Mouse (Mus musculus) stomach, postnatal 0 days (tissue): ENCODE measurements around the gene Iqce. TPM values are rescaled to one million over a fixed set of nuclear protein-coding genes. Genes with fewer than 3 reads are reported as not detected.
A peak's percentile ranks its signal among the peaks of the same experiment; 100 is the strongest.

ENCODE experiments used
- ATAC-seq: fragments of 200-750 bp; cut with Nextera tagmentation; 2 replicates; pipeline ENCODE4 v1.8.0; 2017; ENCODE audit not compliant: low FRiP score, low TSS enrichment
- DNase-seq: peaks from one replicate; pipeline ENCODE4 v3.0.0-alpha.2; 2016; ENCODE audit warnings: low spot score
- H3K27ac ChIP-seq: fragments of 300-500 bp; sonication (generic); replicated peaks from 2 replicates; pipeline ENCODE4 v1.5.1; 2014; ENCODE audit warnings: mild to moderate bottlenecking, control low read depth
- H3K27me3 ChIP-seq: fragments of 300-500 bp; sonication (generic); 2 replicates; pipeline ENCODE4 v1.6.1; 2014; ENCODE audit warnings: low read length; ENCODE audit not compliant: control insufficient read depth, insufficient read depth
- H3K36me3 ChIP-seq: fragments of 300-500 bp; sonication (generic); 2 replicates; pipeline ENCODE4 v1.6.1; 2014; ENCODE audit warnings: low read length, mixed read lengths; ENCODE audit not compliant: control insufficient read depth, insufficient read depth
- H3K4me1 ChIP-seq: fragments of 300-500 bp; sonication (generic); replicated peaks from 2 replicates; pipeline ENCODE4 v1.6.1; 2014; ENCODE audit warnings: antibody characterized with exemption; ENCODE audit not compliant: control insufficient read depth, insufficient read depth
- H3K4me2 ChIP-seq: fragments of 300-500 bp; sonication (generic); replicated peaks from 2 replicates; pipeline ENCODE4 v1.6.1; 2014; ENCODE audit warnings: low read depth, mild to moderate bottlenecking, control low read depth, moderate library complexity
- H3K4me3 ChIP-seq: fragments of 300-500 bp; sonication (generic); 2 replicates; pipeline ENCODE4 v1.5.1; 2014; ENCODE audit warnings: low read depth, low read length, control low read depth
- H3K9ac ChIP-seq: fragments of 300-500 bp; sonication (generic); 2 replicates; pipeline ENCODE4 v1.6.1; 2014; ENCODE audit warnings: mild to moderate bottlenecking, low read length, control low read depth, mixed read lengths
- H3K9me3 ChIP-seq: fragments of 300-500 bp; sonication (generic); 2 replicates; pipeline ENCODE4 v1.6.1; 2016; ENCODE audit warnings: low read length; ENCODE audit not compliant: control insufficient read depth
- CTCF ChIP-seq: IDR thresholded peaks from 2 replicates; pipeline ENCODE4 v1.5.1; 2016; ENCODE audit warnings: antibody characterized with exemption, low read depth, mild to moderate bottlenecking, moderate library complexity
- EP300 ChIP-seq: optimal IDR thresholded peaks from 2 replicates; pipeline ENCODE3; 2016; ENCODE audit warnings: antibody characterized with exemption
- WGBS: fragments of 180-500 bp; shearing (Covaris S2); extraction: QIAGEN DNeasy Blood & Tissue Kit; methylation state at CpG from one replicate; pipeline ENCODE4 v1.1.7; 2014; 5-methylcytosine and 5-hydroxymethylcytosine counted together
- polyA plus RNA-seq: library from polyadenylated mRNA; unstranded; fragments of >200 nt; fragmentation: Nextera tagmentation; extraction: Ambion mirVana; gene quantifications from 2 replicates; pipeline ENCODE4 v1.2.1, GENCODE M21; 2015

Iqce gene
- polyA plus RNA-seq, 1 experiment from 2014 or later, result 6.0 TPM

- H3K27me3 ChIP-seq, result no peaks in the 10 kb centered on the region
- peaks cover 5% of the 10 kb centered on the region for H3K4me1 ChIP-seq
- peak within 1 kb of the TSS; percentile 71 for H3K4me2 ChIP-seq
- peak within 1 kb of the TSS; percentile 94 for H3K9ac ChIP-seq
- H3K4me3 ChIP-seq, result peak within 1 kb of the TSS; percentile 92
- DNase-seq, result no peak
- H3K27ac ChIP-seq, result peak within 1 kb of the TSS; percentile 36
- ATAC-seq, result no peak; the same call in 1 of the 2 replicates
- H3K9me3 ChIP-seq, result no peaks in the 10 kb centered on the region
- 0% methylated on average over 29 of the region's 62 CpGs for WGBS
- TF ChIP-seq EP300 (no peak), CTCF (peak; percentile 21)
- H3K36me3 ChIP-seq, result no peaks in the 10 kb centered on the region; the same call in 1 of the 2 replicates
Observed at GRCm38 (mm10) chr5:140648519-140649100, 53.6 kb downstream of the Iqce start, which contains the start of gene Ttyh3. Gene Ttyh3, minus strand, starts transcription at chr5:140649031.

DNA sequence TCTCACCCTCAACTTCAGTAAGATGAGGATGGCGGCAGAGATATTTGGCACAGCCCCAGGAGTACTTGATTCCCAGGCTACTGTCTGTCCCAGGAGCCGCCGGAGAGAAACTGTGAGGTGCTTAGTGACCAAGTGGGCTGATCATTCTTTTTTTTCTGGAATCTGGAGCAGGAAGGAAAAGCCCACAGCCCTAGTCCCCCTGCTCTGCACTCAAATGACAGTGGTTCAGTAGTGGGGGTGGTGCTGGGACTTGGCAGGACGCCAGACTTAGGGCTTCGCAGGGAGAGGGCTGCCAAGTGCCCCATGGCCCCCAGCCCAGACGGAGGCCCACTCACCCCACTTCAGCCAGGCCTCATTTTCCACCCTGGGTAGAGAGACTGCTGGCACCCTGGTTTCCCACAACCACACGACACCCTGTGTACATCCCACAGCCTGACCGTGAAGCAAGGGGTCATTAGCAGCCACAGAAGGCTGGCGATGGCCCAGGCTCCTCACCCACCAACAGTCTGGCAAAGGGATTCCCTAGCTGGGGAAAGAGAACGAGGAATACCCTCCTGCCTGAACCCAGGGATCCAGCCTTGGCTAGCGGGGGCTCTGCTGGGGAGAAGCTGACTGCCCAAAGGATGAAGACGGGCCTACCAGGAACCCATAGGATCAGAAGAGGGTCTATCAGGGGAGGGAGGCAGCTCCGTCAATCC, 54.2 kb downstream of the Iqce start:
- TF ChIP-seq EP300, result no peak
- TF ChIP-seq CTCF, result no peak
- Histone ChIP-seq H3K4me1 (peaks cover 5% of the 10 kb centered on the region), H3K36me3 (no peaks in the 10 kb centered on the region; the same call in 1 of the 2 replicates), H3K4me2 (peak overlapping the region; percentile 71), H3K4me3 (peak overlapping the region; percentile 92), H3K27me3 (no peaks in the 10 kb centered on the region), H3K27ac (peak overlapping the region; percentile 36), H3K9ac (peak overlapping the region; percentile 94), H3K9me3 (no peaks in the 10 kb centered on the region)
- ATAC-seq (no peak), DNase-seq (no peak)
- 1% methylated on average over 13 of the region's 13 CpGs for WGBS

GRCm38 (mm10) chr5:140647031-140647760, 55.0 kb downstream of the Iqce start:
- H3K27ac ChIP-seq, result no peak overlapping the region
- TF ChIP-seq CTCF, result no peak
- TF ChIP-seq EP300, result no peak
- H3K27me3 ChIP-seq, result no peaks in the 10 kb centered on the region

DNA sequence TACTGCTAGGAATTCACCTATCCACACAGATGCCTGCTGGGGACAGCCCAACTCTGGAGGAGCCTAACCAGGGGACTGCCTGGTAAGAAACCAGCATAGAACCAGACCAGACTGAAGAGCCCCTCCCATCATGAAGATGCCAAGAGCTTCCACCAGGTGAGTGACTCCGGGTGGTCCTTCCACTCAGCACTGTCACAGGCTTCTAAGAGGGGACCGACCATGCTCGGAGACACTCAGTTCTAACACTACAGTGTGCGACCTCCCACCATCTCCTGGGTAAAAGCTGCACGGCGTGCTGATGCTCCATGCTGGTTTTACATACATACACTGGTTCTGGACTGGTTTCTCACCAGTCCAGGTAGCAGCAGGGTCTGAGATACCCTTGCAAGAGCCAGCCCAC, 56.0 kb downstream of the Iqce start:
- DNase-seq, result no peak
- WGBS, result 86% methylated on average over 6 of the region's 6 CpGs
- no peak overlapping the region for H3K4me3 ChIP-seq

More at GRCm38 (mm10) chr5:140647031-140647760, 55.0 kb downstream of the Iqce start:
- DNase-seq (no peak), ATAC-seq (no peak)
- H3K9me3 ChIP-seq, result no peaks in the 10 kb centered on the region
- H3K4me1 ChIP-seq, result peaks cover 5% of the 10 kb centered on the region
- peak overlapping the region; percentile 94 for H3K9ac ChIP-seq
- peak overlapping the region; percentile 71 for H3K4me2 ChIP-seq
- 55% methylated on average over 13 of the region's 13 CpGs for WGBS
- H3K4me3 ChIP-seq, result peak overlapping the region; percentile 92
- H3K36me3 ChIP-seq, result no peaks in the 10 kb centered on the region; the same call in 1 of the 2 replicates

DNA sequence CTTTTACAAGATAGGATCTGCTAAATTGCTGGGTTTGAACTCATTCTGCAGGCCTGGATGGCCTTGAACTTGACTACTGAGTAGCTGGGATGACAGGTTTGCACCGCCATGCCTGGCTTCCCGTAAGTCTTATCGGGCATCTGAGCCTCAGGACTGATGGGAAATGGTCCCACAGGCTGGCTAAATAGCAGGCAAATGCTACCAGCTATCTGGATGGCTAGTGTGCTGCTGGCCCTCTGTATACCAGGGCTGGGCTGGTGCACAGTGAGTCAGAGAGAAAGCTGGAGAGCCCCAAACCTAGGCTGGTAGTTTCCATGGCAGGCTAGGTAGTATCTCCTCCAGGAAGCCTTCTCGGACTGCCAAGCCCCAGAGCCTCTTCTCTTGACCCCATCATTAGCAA, 56.7 kb downstream of the Iqce start:
- H3K4me2 ChIP-seq, result no peak overlapping the region
- no peak overlapping the region; the same call in 1 of the 2 replicates for H3K27ac ChIP-seq

More for the DNA sequence above, 56.0 kb downstream of the Iqce start:
- Histone ChIP-seq H3K9me3 (no peaks in the 10 kb centered on the region), H3K27me3 (no peaks in the 10 kb centered on the region), H3K36me3 (no peaks in the 10 kb centered on the region; the same call in 1 of the 2 replicates), H3K9ac (no peak overlapping the region), H3K27ac (no peak overlapping the region), H3K4me2 (no peak overlapping the region), H3K4me1 (peaks cover 5% of the 10 kb centered on the region)
- ATAC-seq, result no peak
- no peak for TF ChIP-seq CTCF
- TF ChIP-seq EP300, result no peak

More for the DNA sequence above, 56.7 kb downstream of the Iqce start:
- Histone ChIP-seq H3K27me3 (no peaks in the 10 kb centered on the region), H3K9ac (no peak overlapping the region; the same call in 1 of the 2 replicates), H3K4me3 (no peak overlapping the region), H3K36me3 (no peaks in the 10 kb centered on the region; the same call in 1 of the 2 replicates), H3K4me1 (peaks cover 8% of the 10 kb centered on the region), H3K9me3 (no peaks in the 10 kb centered on the region)
- DNase-seq, result no peak
- WGBS, result 86% methylated on average over 4 of the region's 4 CpGs
- no peak for TF ChIP-seq CTCF
- ATAC-seq, result no peak
